Mouse (Mus musculus): ENCODE results near the gene B4galnt2. TPM values are rescaled to one million over a fixed set of nuclear protein-coding genes. Genes with fewer than 3 reads are reported as not detected.

B4galnt2 gene
- total and polyA plus RNA-seq, 2 experiments from 2014 or later = not detected

DNA sequence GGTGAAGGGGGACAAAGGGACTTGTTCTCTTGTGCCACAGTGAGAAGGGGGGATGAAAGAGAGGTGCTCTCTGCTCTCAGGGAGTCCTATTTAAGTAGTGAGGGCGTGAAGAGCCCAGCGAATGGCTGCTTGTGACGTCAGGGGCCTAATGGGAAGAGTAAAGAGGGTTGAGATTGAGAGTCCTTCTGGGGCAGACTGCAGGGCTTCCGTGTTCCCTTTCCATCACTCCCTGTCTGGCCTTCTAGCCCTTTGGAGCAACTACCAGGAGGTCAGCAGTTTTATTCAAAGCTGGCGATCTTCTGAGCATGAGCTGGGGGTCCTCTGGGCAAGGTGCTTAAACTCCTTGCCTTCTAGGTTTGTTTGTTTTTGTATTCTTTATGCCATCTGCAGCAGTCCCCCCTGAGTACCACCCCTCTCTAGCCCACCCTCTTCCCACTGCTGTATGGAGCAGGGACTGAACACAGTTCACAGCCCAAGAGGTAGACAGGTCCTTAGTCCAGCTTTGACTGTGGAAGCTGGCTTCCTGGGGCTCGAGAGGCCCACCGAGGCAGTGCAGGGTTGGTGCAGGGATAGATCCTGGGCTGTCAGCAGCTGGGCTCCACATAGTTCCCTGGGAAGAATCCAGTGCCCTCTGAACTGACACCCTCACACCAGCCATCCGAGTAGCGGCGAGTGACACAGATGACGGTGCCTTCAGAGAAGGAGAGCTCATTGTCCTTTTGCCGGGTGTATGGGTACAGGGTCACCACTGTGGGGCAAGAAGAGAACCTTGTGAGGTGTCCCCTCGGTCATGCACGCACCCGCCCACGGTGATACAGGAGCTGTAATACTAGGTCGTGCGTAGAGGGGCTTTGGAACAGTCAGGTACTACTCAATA lies 82.3 kb downstream of the B4galnt2 start:
- no peak overlapping the region for H3K9ac ChIP-seq (replicated peaks; ENCODE audit: low read length, poor library complexity, severe bottlenecking)
- 48% methylated on average over 18 of the region's 18 CpGs for WGBS
- no peak overlapping the region for H3K27ac ChIP-seq (ENCODE audit: low read depth, low read length)
- no peaks in the 10 kb centered on the region for H3K36me3 ChIP-seq (ENCODE audit: insufficient read depth, low read length)
- no peaks in the 10 kb centered on the region for H3K9me3 ChIP-seq (ENCODE audit: low read length)
- peaks cover 8% of the 10 kb centered on the region; the same call in 1 of the 2 replicates for H3K4me1 ChIP-seq (ENCODE audit: insufficient read depth, low read length)
- H3K27me3 ChIP-seq (ENCODE audit: insufficient read depth, low read length) = peaks cover 79% of the 10 kb centered on the region
- no peak overlapping the region for H3K4me2 ChIP-seq (ENCODE audit: low read depth, low read length, poor library complexity, severe bottlenecking)
- ATAC-seq (ENCODE audit: low FRiP score) = no peak
- H3K4me3 ChIP-seq (ENCODE audit: low read depth, low read length) = no peak overlapping the region
- DNase-seq (ENCODE audit: low spot score) = no peak
- TF ChIP-seq CTCF (IDR thresholded peaks at IDR 0.05) = no peak

DNA sequence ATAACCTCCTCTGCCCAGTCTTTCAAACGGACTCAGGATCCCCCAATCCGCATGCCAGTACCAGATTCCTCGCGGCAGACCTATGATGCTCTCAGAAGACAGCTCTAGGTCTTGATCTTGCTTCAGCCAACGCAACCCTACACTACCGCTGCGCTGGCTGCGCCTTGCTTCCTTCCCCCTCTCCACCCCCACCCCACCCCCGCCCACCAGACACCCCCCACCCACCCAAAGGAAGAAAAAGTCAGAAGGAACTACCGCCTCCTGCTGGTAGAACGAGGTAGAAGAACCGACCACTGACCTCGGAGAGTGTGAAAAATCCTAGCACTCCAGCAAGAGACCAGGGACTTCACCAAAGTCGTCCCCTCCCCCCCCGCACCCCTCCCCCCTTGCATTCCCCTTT lies 83.0 kb downstream of the B4galnt2 start:
- 5% methylated on average over 14 of the region's 15 CpGs for WGBS
- no peaks in the 10 kb centered on the region for H3K36me3 ChIP-seq (ENCODE audit: insufficient read depth, low read length)
- no peak overlapping the region for H3K9ac ChIP-seq (replicated peaks; ENCODE audit: low read length, poor library complexity, severe bottlenecking)
- H3K4me2 ChIP-seq (ENCODE audit: low read depth, low read length, poor library complexity, severe bottlenecking) = no peak overlapping the region
- peaks cover 8% of the 10 kb centered on the region; the same call in 1 of the 2 replicates for H3K4me1 ChIP-seq (ENCODE audit: insufficient read depth, low read length)
- H3K9me3 ChIP-seq (ENCODE audit: low read length) = no peaks in the 10 kb centered on the region
- H3K27ac ChIP-seq (ENCODE audit: low read depth, low read length) = no peak overlapping the region
- H3K4me3 ChIP-seq (ENCODE audit: low read depth, low read length) = no peak overlapping the region
- no peak for DNase-seq (ENCODE audit: low spot score)
- peaks cover 86% of the 10 kb centered on the region for H3K27me3 ChIP-seq (ENCODE audit: insufficient read depth, low read length)
- no peak for ATAC-seq (ENCODE audit: low FRiP score)
- peak; percentile 35; the same call in 1 of the 2 replicates for TF ChIP-seq CTCF (IDR thresholded peaks at IDR 0.05)

GRCm38 (mm10) chr11:95831276-95831619 lies 83.4 kb downstream of the B4galnt2 start:
- H3K9ac ChIP-seq (replicated peaks; ENCODE audit: low read length, poor library complexity, severe bottlenecking) = no peak overlapping the region
- WGBS = 8% methylated on average over 10 of the region's 10 CpGs

DNA sequence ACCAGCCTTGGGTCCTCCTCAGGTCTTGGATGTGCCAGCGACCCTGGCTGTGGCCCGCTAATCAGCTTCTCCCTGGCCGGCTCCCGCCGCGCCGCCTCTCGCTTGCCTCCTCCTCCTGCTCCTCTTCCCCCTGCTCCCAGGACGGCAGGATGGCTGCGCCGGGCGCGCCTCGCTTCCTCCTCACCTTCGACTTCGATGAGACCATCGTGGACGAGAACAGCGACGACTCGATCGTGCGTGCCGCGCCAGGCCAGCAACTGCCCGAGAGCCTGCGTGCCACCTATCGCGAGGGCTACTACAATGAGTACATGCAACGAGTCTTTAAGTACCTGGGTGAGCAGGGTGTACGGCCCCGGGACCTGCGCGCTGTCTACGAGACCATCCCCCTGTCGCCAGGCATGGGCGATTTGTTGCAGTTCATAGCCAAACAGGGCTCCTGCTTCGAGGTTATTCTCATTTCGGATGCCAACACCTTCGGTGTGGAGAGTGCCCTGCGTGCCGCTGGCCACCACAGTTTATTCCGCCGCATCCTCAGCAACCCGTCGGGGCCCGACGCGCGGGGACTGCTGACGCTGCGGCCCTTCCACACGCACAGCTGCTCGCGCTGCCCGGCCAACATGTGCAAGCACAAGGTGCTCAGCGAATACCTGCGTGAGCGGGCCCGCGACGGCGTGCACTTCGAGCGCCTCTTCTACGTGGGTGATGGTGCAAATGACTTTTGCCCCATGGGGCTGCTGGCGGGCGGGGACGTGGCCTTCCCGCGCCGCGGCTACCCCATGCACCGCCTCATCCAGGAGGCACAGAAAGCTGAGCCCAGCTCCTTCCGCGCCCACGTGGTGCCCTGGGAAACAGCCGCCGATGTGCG lies 84.0 kb downstream of the B4galnt2 start:
- no peak for TF ChIP-seq CTCF (IDR thresholded peaks at IDR 0.05)
- no peak for DNase-seq (ENCODE audit: low spot score)
- Histone ChIP-seq H3K4me1 (ENCODE audit: insufficient read depth, low read length) (peaks cover 8% of the 10 kb centered on the region; the same call in 1 of the 2 replicates), H3K36me3 (ENCODE audit: insufficient read depth, low read length) (no peaks in the 10 kb centered on the region), H3K4me2 (ENCODE audit: low read depth, low read length, poor library complexity, severe bottlenecking) (peak overlapping the region; percentile 43), H3K9ac (replicated peaks; ENCODE audit: low read length, poor library complexity, severe bottlenecking) (no peak overlapping the region), H3K27ac (ENCODE audit: low read depth, low read length) (no peak overlapping the region), H3K9me3 (ENCODE audit: low read length) (no peaks in the 10 kb centered on the region), H3K4me3 (ENCODE audit: low read depth, low read length) (peak overlapping the region; percentile 25), H3K27me3 (ENCODE audit: insufficient read depth, low read length) (peaks cover 85% of the 10 kb centered on the region)
- 2% methylated on average over 79 of the region's 80 CpGs for WGBS
- no peak for ATAC-seq (ENCODE audit: low FRiP score)

More at GRCm38 (mm10) chr11:95831276-95831619, 83.4 kb downstream of the B4galnt2 start:
- no peaks in the 10 kb centered on the region for H3K36me3 ChIP-seq (ENCODE audit: insufficient read depth, low read length)
- no peak for TF ChIP-seq CTCF (IDR thresholded peaks at IDR 0.05)
- ATAC-seq (ENCODE audit: low FRiP score) = no peak
- DNase-seq (ENCODE audit: low spot score) = no peak
- peak overlapping the region; percentile 43 for H3K4me2 ChIP-seq (ENCODE audit: low read depth, low read length, poor library complexity, severe bottlenecking)
- no peak overlapping the region for H3K27ac ChIP-seq (ENCODE audit: low read depth, low read length)
- H3K4me3 ChIP-seq (ENCODE audit: low read depth, low read length) = peak overlapping the region; percentile 25
- peaks cover 87% of the 10 kb centered on the region for H3K27me3 ChIP-seq (ENCODE audit: insufficient read depth, low read length)
- peaks cover 8% of the 10 kb centered on the region; the same call in 1 of the 2 replicates for H3K4me1 ChIP-seq (ENCODE audit: insufficient read depth, low read length)
- H3K9me3 ChIP-seq (ENCODE audit: low read length) = no peaks in the 10 kb centered on the region

DNA sequence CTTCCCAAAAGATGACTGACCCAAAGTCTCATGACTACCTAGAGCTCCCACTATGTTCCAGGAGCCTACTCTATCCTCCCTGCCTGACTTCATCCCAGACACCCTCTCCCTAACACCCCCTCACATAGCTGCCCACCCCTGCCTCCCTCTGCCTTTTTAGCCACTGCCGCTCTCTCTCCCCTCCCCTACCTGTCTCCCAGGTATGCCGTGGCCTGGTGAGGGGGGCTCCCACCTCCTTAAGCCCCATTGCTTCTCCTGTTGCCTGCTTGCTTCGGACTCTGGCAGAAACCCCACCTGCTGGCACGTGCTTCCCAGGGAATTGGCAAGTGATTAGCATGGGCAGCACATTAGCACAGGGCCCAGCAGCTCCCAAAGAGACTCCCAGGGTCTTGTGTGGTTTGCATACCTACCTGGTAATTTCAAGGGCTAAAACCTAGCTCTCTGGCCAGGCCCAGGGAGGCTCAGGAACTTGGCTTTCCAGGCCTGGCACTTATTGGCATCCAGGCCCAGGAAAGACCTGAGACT lies 85.1 kb downstream of the B4galnt2 start:
- H3K36me3 ChIP-seq (ENCODE audit: insufficient read depth, low read length) = no peaks in the 10 kb centered on the region
- H3K27ac ChIP-seq (ENCODE audit: low read depth, low read length) = no peak overlapping the region
- H3K4me2 ChIP-seq (ENCODE audit: low read depth, low read length, poor library complexity, severe bottlenecking) = no peak overlapping the region
- peaks cover 12% of the 10 kb centered on the region; the same call in 1 of the 2 replicates for H3K4me1 ChIP-seq (ENCODE audit: insufficient read depth, low read length)
- DNase-seq (ENCODE audit: low spot score) = no peak
- no peak overlapping the region for H3K9ac ChIP-seq (replicated peaks; ENCODE audit: low read length, poor library complexity, severe bottlenecking)
- TF ChIP-seq CTCF (IDR thresholded peaks at IDR 0.05) = no peak
- no peak overlapping the region for H3K4me3 ChIP-seq (ENCODE audit: low read depth, low read length)
- ATAC-seq (ENCODE audit: low FRiP score) = no peak
- H3K27me3 ChIP-seq (ENCODE audit: insufficient read depth, low read length) = peaks cover 89% of the 10 kb centered on the region
- 37% methylated on average over 4 of the region's 4 CpGs for WGBS
- no peaks in the 10 kb centered on the region for H3K9me3 ChIP-seq (ENCODE audit: low read length)

Measured in midbrain, postnatal 0 days (tissue).